Mouse (Mus musculus): ENCODE measurements around the gene Pard3b. TPM values are rescaled to one million over a fixed set of nuclear protein-coding genes. Genes with fewer than 3 reads are reported as not detected.
"Not testable (repeated sequence)": the region's sequence is repeated elsewhere in the genome, so short reads cannot be mapped to it uniquely, and the experiment has no call there.

Gene Pard3b
- polyA plus RNA-seq, 1 experiment from 2014 or later = 17.9 TPM

DNA sequence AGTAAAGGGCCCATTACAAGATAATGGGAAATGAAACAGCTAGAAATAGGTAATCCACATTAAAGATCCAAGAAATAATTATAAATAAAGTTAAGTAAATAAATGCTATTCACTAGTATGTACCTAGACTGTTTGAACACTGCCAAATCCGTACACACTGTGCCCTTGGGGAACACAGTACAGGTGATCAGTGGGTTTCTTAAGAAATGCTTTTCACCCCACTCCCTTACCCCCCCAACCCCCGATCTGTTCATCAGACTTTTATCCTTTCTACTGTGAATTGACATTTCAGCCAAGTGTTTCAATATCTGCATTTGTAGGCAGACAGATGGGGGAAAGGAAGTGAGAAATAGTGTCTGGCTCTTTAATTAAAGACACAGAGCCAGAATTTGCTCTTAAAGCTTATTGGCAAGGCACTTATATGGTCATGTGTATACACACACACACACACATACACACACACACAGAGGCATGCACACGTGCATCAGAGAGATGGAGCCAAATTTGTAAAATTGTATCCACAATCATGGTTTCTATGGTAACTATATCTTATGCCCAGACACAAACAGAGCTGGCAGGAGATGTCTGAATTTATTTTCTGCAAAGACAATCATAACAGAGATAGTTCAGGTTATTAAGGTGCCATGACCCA is 938.4 kb downstream of the Pard3b start:
- no peaks in the 10 kb centered on the region for H3K9me3 ChIP-seq
- no peak overlapping the region for H3K4me2 ChIP-seq
- peaks cover 16% of the 10 kb centered on the region for H3K4me1 ChIP-seq
- ATAC-seq (ENCODE audit: borderline replicate concordance, extremely low read depth, low FRiP score, low TSS enrichment) = no peak
- H3K4me3 ChIP-seq = no peak overlapping the region
- H3K36me3 ChIP-seq = no peaks in the 10 kb centered on the region
- H3K27ac ChIP-seq = no peak overlapping the region
- H3K27me3 ChIP-seq = no peaks in the 10 kb centered on the region
- WGBS = 50% methylated on average over 3 of the region's 3 CpGs
- no peak overlapping the region for H3K9ac ChIP-seq

DNA sequence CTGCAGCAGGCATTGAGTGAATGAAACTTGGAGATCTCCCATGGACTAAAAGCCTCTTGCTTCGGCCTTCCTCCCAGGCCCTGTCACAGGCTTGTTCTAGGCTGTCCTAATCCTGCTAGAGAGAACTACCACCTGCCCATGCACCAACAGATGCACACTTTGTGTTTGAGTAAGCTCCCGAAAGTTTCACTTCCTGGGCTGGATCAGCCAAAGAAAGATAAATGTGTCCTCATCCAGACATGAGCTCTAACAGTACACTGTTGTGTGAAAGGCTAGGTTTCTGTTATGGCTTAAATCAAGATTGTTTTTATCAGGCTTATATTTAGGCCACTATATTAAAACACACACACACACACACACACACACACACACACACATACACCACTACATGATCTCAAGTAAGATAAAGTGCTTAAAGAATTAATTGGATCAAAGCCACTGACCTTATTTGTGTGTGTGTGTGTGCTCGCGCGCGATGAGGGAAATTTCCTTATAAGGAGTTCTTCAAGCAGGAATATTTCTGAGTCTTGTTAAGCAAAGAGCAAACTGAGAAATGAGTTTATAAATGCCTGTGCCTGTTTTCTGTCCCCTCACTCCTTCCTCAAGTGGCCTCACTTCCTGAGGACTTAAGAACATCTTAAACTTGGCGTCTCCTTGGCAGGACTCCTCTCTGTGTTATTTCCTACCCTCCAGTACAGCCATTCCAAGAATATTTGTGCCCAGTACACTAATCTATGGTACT is 940.6 kb downstream of the Pard3b start:
- ATAC-seq (ENCODE audit: borderline replicate concordance, extremely low read depth, low FRiP score, low TSS enrichment) = peak; percentile 67

DNA sequence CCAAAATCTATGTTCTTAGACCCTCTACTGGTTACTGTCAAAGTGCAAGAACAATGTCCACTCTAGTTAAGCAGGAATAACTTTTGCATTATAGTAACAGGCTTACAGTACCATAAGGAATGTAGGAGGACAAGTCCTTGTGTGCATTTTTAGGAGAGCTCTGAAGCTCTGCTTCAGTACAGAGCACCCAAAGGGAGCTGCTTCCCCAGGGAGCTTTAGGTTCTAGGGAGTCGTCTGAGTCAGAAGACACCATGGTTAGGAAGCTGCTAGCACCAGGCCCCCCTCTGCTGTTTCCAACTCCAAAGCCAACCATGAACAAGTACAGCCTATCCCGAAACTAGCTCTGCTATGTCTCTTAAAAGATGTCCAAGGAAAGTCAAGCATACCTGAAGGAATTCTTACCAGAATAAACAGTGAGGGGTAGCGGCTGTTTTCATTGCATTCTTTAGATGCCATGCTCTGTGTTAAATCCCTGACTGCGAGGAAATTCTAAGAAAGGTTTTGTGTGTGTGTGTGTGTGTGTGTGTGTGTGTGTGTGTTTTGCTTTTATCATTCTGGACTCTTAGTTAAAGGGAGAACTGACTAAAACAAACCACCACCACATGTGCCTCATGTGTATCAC is 941.8 kb downstream of the Pard3b start:
- no peak for ATAC-seq (ENCODE audit: borderline replicate concordance, extremely low read depth, low FRiP score, low TSS enrichment)
- no peak overlapping the region for H3K4me3 ChIP-seq
- H3K27me3 ChIP-seq = no peaks in the 10 kb centered on the region
- 31% methylated on average over 4 of the region's 4 CpGs for WGBS
- no peak overlapping the region for H3K9ac ChIP-seq
- peak overlapping the region; percentile 63 for H3K27ac ChIP-seq
- H3K36me3 ChIP-seq = no peaks in the 10 kb centered on the region
- H3K9me3 ChIP-seq = no peaks in the 10 kb centered on the region
- no peak overlapping the region for H3K4me2 ChIP-seq
- peaks cover 16% of the 10 kb centered on the region for H3K4me1 ChIP-seq

More for the DNA sequence above, 940.6 kb downstream of the Pard3b start:
- H3K4me3 ChIP-seq = no peak overlapping the region
- peaks cover 16% of the 10 kb centered on the region for H3K4me1 ChIP-seq
- no peaks in the 10 kb centered on the region for H3K36me3 ChIP-seq
- no peak overlapping the region for H3K9ac ChIP-seq
- peak overlapping the region; percentile 71 for H3K27ac ChIP-seq
- H3K27me3 ChIP-seq = no peaks in the 10 kb centered on the region
- H3K9me3 ChIP-seq = no peaks in the 10 kb centered on the region
- H3K4me2 ChIP-seq = no peak overlapping the region
- 23% methylated on average over 7 of the region's 7 CpGs for WGBS

DNA sequence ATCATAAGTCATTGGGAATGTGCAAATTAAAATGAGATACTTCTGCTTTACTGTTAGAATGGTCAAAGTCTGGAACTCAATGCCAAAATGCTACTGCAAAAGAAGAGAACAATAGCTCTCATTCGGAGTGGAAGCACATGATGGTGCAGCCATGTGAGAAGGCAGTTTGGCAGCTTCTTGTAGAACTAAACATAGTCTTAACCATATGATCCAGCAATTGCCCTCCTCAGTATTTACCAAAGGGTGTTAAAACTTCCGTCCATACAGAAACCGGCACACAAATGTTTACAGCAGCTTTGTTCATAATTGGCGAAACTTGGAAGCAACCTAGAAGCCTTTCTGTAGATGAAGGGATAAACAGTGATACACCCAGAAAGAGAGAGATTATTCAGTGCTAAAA is 943.9 kb downstream of the Pard3b start:
- Histone ChIP-seq H3K9me3 (no peaks in the 10 kb centered on the region), H3K4me1 (peaks cover 16% of the 10 kb centered on the region), H3K9ac (no peak overlapping the region), H3K27ac (no peak overlapping the region), H3K4me2 (no peak overlapping the region), H3K36me3 (no peaks in the 10 kb centered on the region), H3K4me3 (no peak overlapping the region), H3K27me3 (no peaks in the 10 kb centered on the region)
- whole genome bisulfite sequencing = 57% methylated on average over 4 of the region's 4 CpGs
- ATAC-seq (ENCODE audit: borderline replicate concordance, extremely low read depth, low FRiP score, low TSS enrichment) = no peak

DNA sequence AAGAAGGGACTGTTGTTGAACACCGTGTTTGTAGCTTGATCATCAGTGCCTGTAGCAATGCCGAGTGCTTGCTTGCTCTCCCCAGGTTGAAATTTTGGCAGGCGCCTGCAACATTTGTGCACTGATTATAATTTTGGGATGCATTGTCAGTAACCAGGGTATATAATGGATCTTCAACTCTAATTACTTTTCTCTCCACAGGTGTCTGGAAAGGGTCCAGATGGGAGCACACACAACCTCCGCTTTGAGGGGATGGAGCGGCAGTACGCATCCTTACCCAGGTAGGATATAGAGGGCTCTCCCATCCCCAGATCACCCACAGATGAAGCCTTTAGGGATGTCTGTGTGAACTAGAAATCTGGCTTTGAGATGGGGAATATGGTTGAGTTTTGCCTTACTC is 948.9 kb downstream of the Pard3b start:
- no peak for ATAC-seq (ENCODE audit: borderline replicate concordance, extremely low read depth, low FRiP score, low TSS enrichment)
- Histone ChIP-seq H3K4me3 (no peak overlapping the region), H3K27ac (no peak overlapping the region), H3K4me1 (peaks cover 5% of the 10 kb centered on the region; the same call in 1 of the 2 replicates), H3K9ac (no peak overlapping the region), H3K27me3 (no peaks in the 10 kb centered on the region), H3K4me2 (no peak overlapping the region), H3K36me3 (no peaks in the 10 kb centered on the region), H3K9me3 (no peaks in the 10 kb centered on the region)
- 93% methylated on average over 6 of the region's 6 CpGs for WGBS

DNA sequence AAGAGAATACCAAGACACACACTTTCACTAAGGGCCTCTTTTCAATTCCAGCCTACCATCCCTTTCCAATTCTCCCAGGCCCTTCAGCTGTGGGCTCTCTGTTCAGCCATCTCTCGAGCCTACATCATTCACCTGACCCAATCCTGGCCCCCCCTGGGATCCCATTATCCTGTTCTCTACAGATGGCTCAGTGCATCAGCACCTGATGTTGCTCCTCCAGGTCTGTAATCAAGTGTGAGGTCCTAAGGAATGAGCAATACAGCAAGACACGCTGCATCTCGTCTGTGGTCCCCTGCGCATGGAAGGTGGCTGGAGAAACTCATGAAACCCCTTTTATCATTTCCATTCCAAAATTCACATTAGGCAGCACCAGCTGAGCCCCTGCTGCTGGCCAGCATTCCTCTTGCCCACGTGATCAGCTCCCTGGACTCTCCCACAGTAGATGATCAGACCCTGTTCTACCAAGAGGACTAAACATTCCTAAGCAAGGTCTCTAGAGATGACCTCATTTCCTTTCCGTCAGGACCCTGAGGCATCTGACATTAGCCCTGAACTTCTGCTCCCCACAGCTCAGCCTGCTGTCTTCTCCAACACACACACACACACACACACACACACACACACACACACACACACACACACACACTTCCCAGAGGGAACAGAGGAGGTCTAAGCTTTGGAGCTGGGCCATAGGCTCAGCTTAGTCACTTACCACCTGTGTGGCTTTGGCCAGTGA is 952.8 kb downstream of the Pard3b start:
- peak; percentile 23; the same call in 1 of the 2 replicates for ATAC-seq (ENCODE audit: borderline replicate concordance, extremely low read depth, low FRiP score, low TSS enrichment)

DNA sequence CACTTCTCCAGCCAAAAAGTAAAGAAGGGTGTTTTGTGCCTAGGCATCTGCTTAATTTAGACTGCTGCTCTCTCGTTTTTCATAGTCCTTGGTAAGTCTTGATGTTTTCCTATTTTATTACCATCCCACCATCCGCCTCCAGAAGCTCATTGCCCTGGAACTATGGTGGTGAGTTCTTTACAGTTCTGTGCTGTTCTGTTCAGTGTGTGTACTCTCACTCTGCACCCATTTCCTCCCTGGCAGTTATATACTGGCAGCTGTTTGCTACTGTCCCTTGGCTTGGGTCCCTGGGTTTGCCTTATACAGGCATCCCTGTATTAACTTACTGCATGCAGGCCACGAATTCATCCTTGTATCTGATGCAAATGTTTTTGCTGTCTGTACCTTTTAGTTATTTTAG is 956.8 kb downstream of the Pard3b start:
- Histone ChIP-seq H3K36me3 (no peaks in the 10 kb centered on the region), H3K27ac (no peak overlapping the region), H3K4me3 (no peak overlapping the region), H3K9me3 (no peaks in the 10 kb centered on the region), H3K4me1 (peaks cover 5% of the 10 kb centered on the region; the same call in 1 of the 2 replicates), H3K27me3 (no peaks in the 10 kb centered on the region), H3K4me2 (no peak overlapping the region), H3K9ac (no peak overlapping the region)
- 51% methylated on average over 3 of the region's 3 CpGs for WGBS
- ATAC-seq (ENCODE audit: borderline replicate concordance, extremely low read depth, low FRiP score, low TSS enrichment) = no peak

More for the DNA sequence above, 952.8 kb downstream of the Pard3b start:
- 44% methylated on average over 6 of the region's 6 CpGs for WGBS
- H3K4me2 ChIP-seq = no peak overlapping the region
- no peaks in the 10 kb centered on the region for H3K36me3 ChIP-seq
- H3K27me3 ChIP-seq = no peaks in the 10 kb centered on the region
- no peak overlapping the region for H3K4me3 ChIP-seq
- H3K9me3 ChIP-seq = no peaks in the 10 kb centered on the region
- no peak overlapping the region for H3K9ac ChIP-seq
- no peak overlapping the region for H3K27ac ChIP-seq
- peaks cover 5% of the 10 kb centered on the region; the same call in 1 of the 2 replicates for H3K4me1 ChIP-seq

DNA sequence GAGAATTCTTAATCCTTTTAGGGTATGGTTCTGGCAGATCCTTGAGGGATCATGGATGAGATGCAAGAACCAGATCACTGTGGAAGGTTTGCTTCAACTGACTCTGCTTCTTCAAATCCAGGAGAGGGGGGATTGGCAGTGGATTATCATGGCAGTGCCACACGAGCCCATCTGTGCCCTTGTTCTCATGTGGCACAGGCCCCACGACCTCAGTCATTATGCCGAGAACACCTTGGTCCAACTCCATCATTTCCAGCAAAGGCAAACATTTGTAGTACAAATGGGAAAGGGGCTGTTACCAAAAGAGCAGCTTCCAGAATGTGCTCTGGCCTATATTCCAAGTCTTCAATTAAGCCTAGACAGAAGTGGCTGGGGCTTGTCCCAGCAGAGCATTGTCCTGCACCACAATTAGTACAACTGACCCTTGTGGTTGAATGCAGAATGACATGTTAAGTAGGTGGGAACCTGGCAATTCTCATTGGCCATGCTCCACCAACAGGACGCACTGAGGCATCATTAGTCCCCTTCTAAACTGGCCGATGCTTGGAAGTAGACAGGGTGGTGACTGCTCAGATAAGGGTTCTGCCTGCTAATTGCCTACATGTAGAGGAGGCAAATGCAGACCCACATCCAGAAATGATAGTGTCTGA is 959.3 kb downstream of the Pard3b start:
- no peak for ATAC-seq (ENCODE audit: borderline replicate concordance, extremely low read depth, low FRiP score, low TSS enrichment)

DNA sequence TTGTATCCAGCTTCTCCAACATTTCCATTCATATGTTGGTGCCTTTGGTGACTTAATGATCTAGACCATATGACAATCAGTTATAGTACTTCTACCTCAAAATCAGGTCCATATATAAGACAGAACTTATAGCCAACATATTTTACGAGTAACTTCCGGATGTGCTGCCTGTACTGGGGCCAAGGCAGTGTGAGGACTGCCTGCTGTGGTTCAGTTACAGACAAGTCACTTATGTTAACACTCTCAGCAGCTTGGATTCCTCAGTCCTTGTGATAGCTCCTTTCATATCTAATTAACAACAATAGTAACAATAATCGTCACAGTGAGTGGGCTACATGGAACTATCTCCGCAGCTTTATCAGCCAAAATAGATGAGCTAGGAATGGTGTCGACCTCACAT is 959.9 kb downstream of the Pard3b start:
- no peaks in the 10 kb centered on the region for H3K9me3 ChIP-seq
- no peak overlapping the region for H3K9ac ChIP-seq
- no peak overlapping the region for H3K27ac ChIP-seq
- H3K4me3 ChIP-seq = no peak overlapping the region
- H3K36me3 ChIP-seq = no peaks in the 10 kb centered on the region
- WGBS = 66% methylated on average over 5 of the region's 5 CpGs
- no peaks in the 10 kb centered on the region for H3K4me1 ChIP-seq
- no peaks in the 10 kb centered on the region for H3K27me3 ChIP-seq
- no peak overlapping the region for H3K4me2 ChIP-seq
- ATAC-seq (ENCODE audit: borderline replicate concordance, extremely low read depth, low FRiP score, low TSS enrichment) = no peak

More for the DNA sequence above, 959.3 kb downstream of the Pard3b start:
- Histone ChIP-seq H3K27me3 (no peaks in the 10 kb centered on the region), H3K9ac (no peak overlapping the region), H3K4me3 (no peak overlapping the region), H3K27ac (no peak overlapping the region), H3K4me2 (no peak overlapping the region), H3K4me1 (no peaks in the 10 kb centered on the region), H3K9me3 (no peaks in the 10 kb centered on the region), H3K36me3 (no peaks in the 10 kb centered on the region)
- 84% methylated on average over 5 of the region's 5 CpGs for WGBS

DNA sequence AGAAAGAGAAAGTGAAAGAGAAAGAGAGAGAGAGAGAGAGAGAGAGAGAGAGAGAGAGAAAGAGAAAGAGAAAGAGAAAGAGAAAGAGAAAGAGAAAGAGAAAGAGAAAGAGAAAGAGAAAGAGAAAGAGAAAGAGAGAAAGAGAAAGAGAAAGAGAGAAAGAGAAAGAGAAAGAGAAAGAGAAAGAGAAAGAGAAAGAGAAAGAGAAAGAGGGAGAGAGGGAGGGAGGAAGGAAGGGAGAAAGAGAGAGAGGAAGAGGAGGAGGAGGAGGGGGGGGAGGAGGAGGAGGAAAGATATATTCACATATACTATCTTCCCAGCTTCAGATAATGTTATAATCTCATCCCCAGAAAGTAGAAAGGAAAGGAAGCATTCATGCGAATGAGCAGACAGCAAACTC is 966.0 kb downstream of the Pard3b start:
- H3K4me3 ChIP-seq; H3K36me3 ChIP-seq; ATAC-seq (ENCODE audit: borderline replicate concordance, extremely low read depth, low FRiP score, low TSS enrichment); H3K9me3 ChIP-seq; H3K27me3 ChIP-seq; H3K4me2 ChIP-seq; H3K9ac ChIP-seq; H3K27ac ChIP-seq; H3K4me1 ChIP-seq: not testable (repeated sequence)
- WGBS = 93% methylated on average over 1 of the region's 1 CpGs

DNA sequence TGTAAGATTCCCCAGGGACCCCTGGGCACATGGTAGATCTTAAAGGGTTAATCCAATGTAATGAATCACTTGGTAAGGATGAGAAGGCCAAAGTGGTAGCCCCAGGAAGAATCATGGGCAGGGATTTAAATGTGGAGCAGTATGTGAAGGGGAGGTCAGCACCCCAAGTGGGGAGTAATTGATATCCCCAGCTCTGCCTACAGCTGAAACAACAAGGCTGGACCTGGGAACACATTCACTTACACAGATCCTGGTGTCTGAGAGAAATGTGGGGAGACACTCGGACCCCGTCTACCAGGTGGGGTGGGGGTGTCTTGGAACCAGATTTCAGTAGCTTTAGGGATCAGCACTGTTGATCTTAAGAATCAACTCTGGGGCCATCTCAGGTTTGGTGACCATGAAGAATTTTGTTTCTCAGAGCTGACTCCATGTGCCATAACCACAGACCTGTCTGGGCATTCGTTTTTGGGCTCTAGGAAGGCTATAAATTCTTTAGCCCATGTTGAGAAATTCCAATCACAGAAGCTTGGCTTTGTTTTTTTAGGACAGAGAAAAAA is 979.6 kb downstream of the Pard3b start:
- Histone ChIP-seq H3K9ac (no peak overlapping the region), H3K27me3 (no peaks in the 10 kb centered on the region), H3K27ac (no peak overlapping the region), H3K4me2 (no peak overlapping the region), H3K36me3 (no peaks in the 10 kb centered on the region), H3K4me3 (no peak overlapping the region), H3K9me3 (no peaks in the 10 kb centered on the region), H3K4me1 (no peaks in the 10 kb centered on the region)
- 59% methylated on average over 3 of the region's 3 CpGs for WGBS
- no peak for ATAC-seq (ENCODE audit: borderline replicate concordance, extremely low read depth, low FRiP score, low TSS enrichment)

All from lung, embryonic 15.5 days (tissue).